Mouse (Mus musculus) forebrain, embryonic 15.5 days (tissue): Measurements from ENCODE around the gene Stx4a. TPM values are rescaled to one million over a fixed set of nuclear protein-coding genes. Genes with fewer than 3 reads are reported as not detected.

Experiments used
- ATAC-seq: fragments of 200-750 bp; cut with Nextera tagmentation; replicated peaks from 2 replicates; pipeline ENCODE4 v1.8.0; 2017; ENCODE audit warnings: mild to moderate bottlenecking, moderate TSS enrichment, moderate library complexity
- H3K27ac ChIP-seq: fragments of 300-500 bp; sonication (generic); replicated peaks from 2 replicates; pipeline ENCODE4 v1.5.1; 2015; ENCODE audit warnings: mild to moderate bottlenecking, inconsistent platforms
- H3K27me3 ChIP-seq: fragments of 300-500 bp; sonication (generic); 2 replicates; pipeline ENCODE4 v1.6.1; 2015; ENCODE audit warnings: inconsistent platforms
- H3K36me3 ChIP-seq: fragments of 300-500 bp; sonication (generic); 2 replicates; pipeline ENCODE4 v1.6.1; 2015; ENCODE audit warnings: mild to moderate bottlenecking, inconsistent platforms
- H3K4me1 ChIP-seq: fragments of 300-500 bp; sonication (generic); 2 replicates; pipeline ENCODE4 v1.6.1; 2015; ENCODE audit warnings: inconsistent platforms
- H3K4me2 ChIP-seq: fragments of 300-500 bp; sonication (generic); replicated peaks from 2 replicates; pipeline ENCODE4 v1.6.1; 2015; ENCODE audit warnings: mild to moderate bottlenecking, inconsistent platforms
- H3K4me3 ChIP-seq: fragments of 300-500 bp; sonication (generic); 2 replicates; pipeline ENCODE4 v1.5.1; 2015; ENCODE audit warnings: mild to moderate bottlenecking, inconsistent platforms
- H3K9ac ChIP-seq: fragments of 300-500 bp; sonication (generic); replicated peaks from 2 replicates; pipeline ENCODE4 v1.6.1; 2015; ENCODE audit warnings: mild to moderate bottlenecking, inconsistent platforms
- H3K9me3 ChIP-seq: fragments of 300-500 bp; sonication (generic); 2 replicates; pipeline ENCODE4 v1.6.1; 2016; ENCODE audit warnings: inconsistent platforms
- WGBS: fragments of 180-500 bp; shearing (Covaris S2); methylation state at CpG from one replicate; pipeline ENCODE4 v1.1.7; 2015; ENCODE audit warnings: mixed read lengths; 5-methylcytosine and 5-hydroxymethylcytosine counted together
- polyA plus RNA-seq: library from polyadenylated mRNA; unstranded; fragments of >200 nt; fragmentation: Nextera tagmentation; extraction: Ambion mirVana; gene quantifications from 2 replicates; pipeline ENCODE4 v1.2.1, GENCODE M21; 2015

Gene Stx4a
- polyA plus RNA-seq, 1 experiment from 2014 or later, result 19.2 TPM

DNA sequence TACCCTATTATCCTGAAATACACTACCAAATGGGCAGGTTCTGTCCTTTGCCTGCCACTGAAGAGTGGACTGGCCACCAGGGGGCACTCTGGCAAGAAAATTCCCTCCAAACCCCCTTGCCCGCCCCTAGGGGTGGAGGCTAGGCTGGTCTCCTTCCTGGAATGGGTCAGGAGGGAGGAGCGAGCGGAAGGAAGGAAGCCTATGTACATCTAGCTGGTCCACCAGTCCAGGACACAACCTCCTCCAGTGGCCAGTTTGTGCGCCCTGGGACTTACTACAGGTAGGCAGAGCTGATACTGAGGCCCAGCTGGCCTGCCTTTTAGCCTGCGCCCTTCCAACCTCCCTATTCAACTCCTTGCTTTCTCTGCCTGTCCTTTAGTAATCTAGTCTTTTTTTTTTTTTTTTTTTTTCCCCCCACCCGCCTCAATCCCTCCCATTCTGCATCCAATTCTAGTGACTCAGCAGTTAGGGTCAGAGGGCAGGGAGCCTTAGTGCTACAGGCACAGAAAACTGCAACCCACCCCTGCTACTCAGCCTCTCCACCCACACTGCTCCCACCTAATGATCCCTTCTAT is 23.6 kb upstream of the Stx4a start, which contains the start of gene Hsd3b7:
Gene Hsd3b7, plus strand, starts transcription at position 170 of the 575 bp plus-strand sequence.
- Histone ChIP-seq H3K4me2 (0 out of 2 replicates have a peak within 1 kb of the TSS, but pooled peaks have one; percentile 15), H3K27ac (no peak within 1 kb of the TSS), H3K9ac (no peak within 1 kb of the TSS), H3K4me1 (peaks cover 5% of the 10 kb centered on the region), H3K9me3 (no peaks in the 10 kb centered on the region), H3K27me3 (no peaks in the 10 kb centered on the region), H3K4me3 (no peak within 1 kb of the TSS), H3K36me3 (peaks cover 51% of the 10 kb centered on the region)
- ATAC-seq, result peak; percentile 73
- WGBS, result 26% methylated on average over 6 of the region's 6 CpGs

DNA sequence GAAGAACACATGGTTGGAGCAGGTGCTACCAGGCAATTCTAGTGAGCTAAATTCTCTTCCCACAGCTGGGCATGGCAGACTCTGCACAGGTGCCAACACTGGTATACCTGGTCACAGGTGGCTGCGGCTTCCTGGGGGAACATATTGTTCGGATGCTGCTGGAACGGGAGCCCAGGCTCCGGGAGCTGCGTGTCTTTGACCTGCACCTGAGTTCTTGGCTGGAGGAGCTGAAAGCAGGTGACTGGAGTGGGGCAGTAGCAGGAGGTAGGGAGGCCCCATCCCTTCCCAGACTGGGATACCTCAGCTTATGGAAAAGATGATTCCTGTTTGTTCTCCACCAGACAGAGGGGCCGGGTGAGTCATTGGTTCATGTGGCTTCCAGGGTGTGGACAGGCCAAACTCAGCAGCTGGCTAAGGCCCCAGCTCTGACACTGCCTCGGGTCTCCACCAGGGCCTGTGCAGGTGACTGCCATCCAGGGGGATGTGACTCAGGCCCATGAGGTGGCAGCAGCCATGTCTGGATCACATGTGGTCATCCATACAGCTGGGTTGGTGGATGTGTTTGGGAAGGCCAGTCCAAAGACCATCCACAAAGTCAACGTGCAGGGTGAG is 23.0 kb upstream of the Stx4a start:
- Histone ChIP-seq H3K9ac (no peak overlapping the region), H3K4me2 (no peak overlapping the region)
- WGBS, result 92% methylated on average over 8 of the region's 8 CpGs

GRCm38 (mm10) chr7:127802313-127802712 is 21.8 kb upstream of the Stx4a start:
- peaks cover 36% of the 10 kb centered on the region for H3K36me3 ChIP-seq
- ATAC-seq, result no peak
- 90% methylated on average over 17 of the region's 17 CpGs for WGBS
- H3K4me2 ChIP-seq, result no peak overlapping the region
- H3K9ac ChIP-seq, result no peak overlapping the region
- H3K4me1 ChIP-seq, result peaks cover 5% of the 10 kb centered on the region
- H3K27ac ChIP-seq, result no peak overlapping the region
- H3K27me3 ChIP-seq, result no peaks in the 10 kb centered on the region
- H3K4me3 ChIP-seq, result no peak overlapping the region
- no peaks in the 10 kb centered on the region for H3K9me3 ChIP-seq

More for the DNA sequence above, 23.0 kb upstream of the Stx4a start:
- Histone ChIP-seq H3K4me1 (peaks cover 5% of the 10 kb centered on the region), H3K4me3 (no peak overlapping the region), H3K9me3 (no peaks in the 10 kb centered on the region), H3K27ac (no peak overlapping the region), H3K27me3 (no peaks in the 10 kb centered on the region), H3K36me3 (peaks cover 48% of the 10 kb centered on the region)
- no peak for ATAC-seq

DNA sequence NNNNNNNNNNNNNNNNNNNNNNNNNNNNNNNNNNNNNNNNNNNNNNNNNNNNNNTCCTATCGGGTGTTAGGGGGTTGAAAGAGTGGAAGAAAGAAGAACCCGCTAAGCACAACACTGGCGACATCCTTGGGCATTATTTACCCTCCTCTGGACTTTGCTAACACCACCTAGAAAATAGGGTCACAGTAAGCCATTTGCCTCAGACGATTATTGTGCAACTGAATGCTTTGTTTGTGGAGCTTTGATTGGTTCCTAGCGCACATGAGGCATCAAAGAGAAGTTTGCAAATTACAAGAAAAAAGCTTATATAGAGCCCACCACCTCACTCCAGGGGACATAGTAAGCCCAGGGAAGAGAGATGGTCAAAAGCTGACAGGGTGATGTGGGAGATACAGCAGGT is 15.3 kb upstream of the Stx4a start:
- 60% methylated on average over 5 of the region's 5 CpGs for whole genome bisulfite sequencing
- Histone ChIP-seq H3K4me3 (no peak overlapping the region), H3K27ac (no peak overlapping the region), H3K36me3 (peaks cover 38% of the 10 kb centered on the region), H3K4me1 (peaks cover 2% of the 10 kb centered on the region), H3K27me3 (no peaks in the 10 kb centered on the region), H3K9me3 (no peaks in the 10 kb centered on the region), H3K9ac (no peak overlapping the region), H3K4me2 (no peak overlapping the region)
- no peak for ATAC-seq

DNA sequence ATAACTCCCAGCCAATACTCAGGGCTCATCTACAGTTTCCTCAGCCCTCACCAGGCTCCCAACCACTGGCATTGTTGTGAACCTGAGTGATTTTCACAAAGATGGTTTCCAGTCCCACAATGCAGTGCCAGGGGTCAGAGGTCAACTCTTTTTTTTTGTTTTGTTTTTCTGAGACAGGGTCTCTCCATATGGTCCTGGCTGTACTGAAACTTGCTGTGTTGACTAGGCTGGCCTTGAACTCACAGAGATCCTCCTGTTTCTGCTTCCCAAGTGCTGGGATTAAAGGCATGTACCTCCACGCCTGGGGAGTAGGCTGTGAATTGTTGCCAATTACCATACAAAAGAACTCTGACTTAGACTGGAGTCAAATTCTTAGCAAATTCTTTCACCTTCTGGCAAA is 14.2 kb upstream of the Stx4a start:
- peaks cover 11% of the 10 kb centered on the region for H3K4me1 ChIP-seq
- H3K36me3 ChIP-seq, result peaks cover 37% of the 10 kb centered on the region
- H3K9me3 ChIP-seq, result no peaks in the 10 kb centered on the region
- no peak overlapping the region for H3K4me2 ChIP-seq
- WGBS, result 81% methylated on average over 1 of the region's 1 CpGs
- H3K9ac ChIP-seq, result no peak overlapping the region
- H3K27ac ChIP-seq, result no peak overlapping the region
- no peaks in the 10 kb centered on the region for H3K27me3 ChIP-seq
- no peak for ATAC-seq
- H3K4me3 ChIP-seq, result no peak overlapping the region

DNA sequence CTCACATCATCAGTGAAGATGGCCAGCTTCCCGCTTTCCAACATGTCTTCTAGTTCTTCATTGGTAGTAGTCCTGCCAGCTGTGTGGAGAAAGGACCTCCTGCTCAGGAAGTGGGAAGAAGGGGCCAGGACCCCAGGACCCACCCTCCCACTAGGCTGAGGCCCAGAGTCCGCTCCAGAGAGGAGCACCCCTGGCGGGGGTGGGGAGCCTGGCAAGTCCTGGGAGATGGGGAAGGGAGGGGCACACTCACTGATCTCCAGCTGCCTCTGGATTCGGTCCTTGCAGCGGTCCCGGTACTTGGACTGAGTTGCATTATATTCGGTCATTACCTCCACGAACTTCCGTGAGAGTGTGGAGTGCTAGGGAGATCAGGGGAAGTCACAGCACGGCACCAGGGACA is 13.4 kb upstream of the Stx4a start:
- Histone ChIP-seq H3K36me3 (peaks cover 35% of the 10 kb centered on the region), H3K9me3 (no peaks in the 10 kb centered on the region), H3K27ac (no peak overlapping the region), H3K9ac (no peak overlapping the region), H3K4me1 (peaks cover 15% of the 10 kb centered on the region), H3K27me3 (no peaks in the 10 kb centered on the region), H3K4me2 (no peak overlapping the region), H3K4me3 (no peak overlapping the region)
- 76% methylated on average over 10 of the region's 10 CpGs for WGBS
- ATAC-seq, result no peak

DNA sequence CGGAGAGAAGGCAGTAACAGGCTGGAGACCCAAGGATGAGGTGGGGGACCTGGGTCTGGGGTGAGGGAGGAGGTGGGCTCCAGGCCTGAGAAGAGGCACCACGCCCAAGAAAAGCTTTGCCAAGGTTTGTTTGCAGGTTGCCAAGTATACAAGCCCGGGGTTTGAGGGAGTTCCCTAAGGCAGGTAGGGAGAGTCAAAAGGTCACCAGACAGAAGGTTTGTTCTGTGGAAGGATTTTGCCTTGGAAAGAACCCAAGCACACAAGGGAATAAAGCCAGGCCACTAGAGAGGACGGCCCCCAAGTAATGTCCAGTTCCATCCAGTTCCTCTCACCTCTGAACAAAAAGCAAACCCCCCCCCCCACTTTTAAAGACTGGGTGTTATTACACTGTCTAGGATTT is 12.9 kb upstream of the Stx4a start:
- no peak for ATAC-seq
- Histone ChIP-seq H3K9ac (no peak overlapping the region), H3K27ac (no peak overlapping the region), H3K4me2 (no peak overlapping the region), H3K4me3 (no peak overlapping the region), H3K4me1 (peaks cover 15% of the 10 kb centered on the region), H3K36me3 (peaks cover 34% of the 10 kb centered on the region), H3K27me3 (no peaks in the 10 kb centered on the region), H3K9me3 (no peaks in the 10 kb centered on the region)
- 88% methylated on average over 4 of the region's 4 CpGs for WGBS

GRCm38 (mm10) chr7:127812292-127812691 is 11.8 kb upstream of the Stx4a start:
- Histone ChIP-seq H3K27me3 (no peaks in the 10 kb centered on the region), H3K4me1 (peaks cover 15% of the 10 kb centered on the region), H3K9ac (no peak overlapping the region), H3K27ac (no peak overlapping the region), H3K4me2 (no peak overlapping the region), H3K9me3 (no peaks in the 10 kb centered on the region), H3K4me3 (no peak overlapping the region), H3K36me3 (peaks cover 34% of the 10 kb centered on the region)
- WGBS, result 90% methylated on average over 3 of the region's 3 CpGs
- ATAC-seq, result no peak

DNA sequence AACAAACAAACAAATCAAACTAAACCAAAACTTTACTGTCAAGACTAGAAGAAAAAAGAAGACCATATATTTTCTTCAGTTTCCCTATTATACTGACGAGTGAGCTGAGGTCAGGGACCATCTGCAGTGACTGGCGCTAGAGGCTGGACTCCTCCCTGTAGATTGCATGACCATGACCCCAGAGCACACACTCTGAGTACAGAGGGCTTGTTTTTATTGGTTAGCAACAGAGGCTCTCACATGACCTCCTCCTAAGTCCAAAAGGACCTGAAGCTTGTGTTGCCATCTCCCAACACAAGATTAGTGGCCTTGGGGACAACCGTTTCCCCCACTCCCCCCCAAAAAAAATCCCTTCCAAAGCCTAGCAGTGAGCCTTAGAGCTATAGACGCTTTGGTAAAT is 10.3 kb upstream of the Stx4a start:
- WGBS, result 74% methylated on average over 4 of the region's 4 CpGs
- Histone ChIP-seq H3K9me3 (no peaks in the 10 kb centered on the region), H3K4me3 (no peak overlapping the region), H3K27ac (peak overlapping the region; percentile 72), H3K36me3 (peaks cover 31% of the 10 kb centered on the region), H3K4me2 (no peak overlapping the region; the same call in 1 of the 2 replicates), H3K9ac (no peak overlapping the region), H3K27me3 (no peaks in the 10 kb centered on the region), H3K4me1 (peaks cover 15% of the 10 kb centered on the region)
- ATAC-seq, result no peak

GRCm38 (mm10) chr7:127814241-127814921 is 9.7 kb upstream of the Stx4a start:
- H3K27me3 ChIP-seq, result no peaks in the 10 kb centered on the region
- H3K27ac ChIP-seq, result peak overlapping the region; percentile 72
- peak; percentile 89 for ATAC-seq
- H3K36me3 ChIP-seq, result peaks cover 31% of the 10 kb centered on the region
- H3K9me3 ChIP-seq, result no peaks in the 10 kb centered on the region
- no peak overlapping the region for H3K9ac ChIP-seq
- whole genome bisulfite sequencing, result 49% methylated on average over 19 of the region's 19 CpGs
- no peak overlapping the region for H3K4me3 ChIP-seq
- no peak overlapping the region; the same call in 1 of the 2 replicates for H3K4me2 ChIP-seq
- H3K4me1 ChIP-seq, result peaks cover 15% of the 10 kb centered on the region

GRCm38 (mm10) chr7:127815116-127815665 is 8.9 kb upstream of the Stx4a start:
- Histone ChIP-seq H3K9me3 (no peaks in the 10 kb centered on the region), H3K27me3 (no peaks in the 10 kb centered on the region), H3K36me3 (peaks cover 24% of the 10 kb centered on the region), H3K27ac (peak overlapping the region; percentile 72), H3K9ac (no peak overlapping the region), H3K4me3 (no peak overlapping the region), H3K4me1 (peaks cover 15% of the 10 kb centered on the region), H3K4me2 (no peak overlapping the region)
- no peak for ATAC-seq
- WGBS, result 95% methylated on average over 15 of the region's 15 CpGs
